Mouse (Mus musculus) heart, adult 2 months (tissue): Measurements from ENCODE around the gene Olfr1415. TPM values are rescaled to one million over a fixed set of nuclear protein-coding genes. Genes with fewer than 3 reads are reported as not detected.

Experiments used
- DNase-seq, 2 experiments: peaks; one replicate each; pipeline ENCODE4 v3.0.0; 2021
- H3K27ac ChIP-seq: fragments of 200-600 bp; 2 replicates; pipeline ENCODE4 v1.8.1; 2022
- H3K27me3 ChIP-seq: fragments of 200-500 bp; 2 replicates; pipeline ENCODE4 v1.6.1; 2012; ENCODE audit warnings: mild to moderate bottlenecking, low read length, inconsistent platforms, mixed read lengths; ENCODE audit not compliant: control insufficient read depth, insufficient read depth
- H3K36me3 ChIP-seq: fragments of 200-500 bp; 2 replicates; pipeline ENCODE4 v1.6.1; 2012; ENCODE audit warnings: low read length, inconsistent platforms; ENCODE audit not compliant: control insufficient read depth, insufficient read depth
- H3K4me1 ChIP-seq: fragments of 200-500 bp; 2 replicates; pipeline ENCODE4 v1.6.1; 2011; ENCODE audit warnings: low read length; ENCODE audit not compliant: control insufficient read depth, insufficient read depth
- H3K4me3 ChIP-seq: fragments of 200-600 bp; 2 replicates; pipeline ENCODE4 v1.8.1; 2022
- H3K79me2 ChIP-seq: fragments of 200-500 bp; replicated peaks from 2 replicates; pipeline ENCODE4 v1.6.1; 2012; ENCODE audit warnings: mild to moderate bottlenecking, inconsistent platforms, low read length, moderate library complexity, mixed read lengths; ENCODE audit not compliant: control insufficient read depth, insufficient read depth
- H3K9ac ChIP-seq: fragments of 200-500 bp; 2 replicates; pipeline ENCODE4 v1.6.1; 2012; ENCODE audit warnings: low read depth, mild to moderate bottlenecking, control low read depth, inconsistent platforms, low read length, mixed read lengths
- CTCF ChIP-seq: fragments of 200-600 bp; IDR thresholded peaks from 2 replicates; pipeline ENCODE4 v1.8.1; 2022; ENCODE audit warnings: antibody characterized with exemption, mild to moderate bottlenecking, moderate library complexity
- EP300 ChIP-seq: fragments of 200-500 bp; IDR thresholded peaks from 2 replicates; pipeline ENCODE4 v1.6.1; 2011; ENCODE audit warnings: low read depth, low read length, control low read depth; ENCODE audit not compliant: insufficient read depth
- POLR2A ChIP-seq: fragments of 200-500 bp; IDR thresholded peaks from 2 replicates; pipeline ENCODE4 v1.6.1; 2011; ENCODE audit warnings: mild to moderate bottlenecking, low read depth, low read length, control low read depth; ENCODE audit not compliant: insufficient read depth
- WGBS: fragments of 180-500 bp; shearing (Covaris S2); methylation state at CpG from one replicate; pipeline ENCODE4 v1.1.7; 2018; 5-methylcytosine and 5-hydroxymethylcytosine counted together
- intact Hi-C: fragments of 180-260 bp; cut with DNase I; formaldehyde crosslinking; loops from one replicate; pipeline ENCODE4 v1.15.1; 2025
- long read RNA-seq: library from polyadenylated mRNA; stranded (forward); transcript quantifications from one replicate; pipeline ENCODE4 v2.0.0, GENCODE M21; 2021
- polyA plus RNA-seq: library from polyadenylated mRNA; depleted of rRNA; stranded (reverse); fragments of >200 nt; gene quantifications from 2 replicates; pipeline ENCODE4 v1.2.3, GENCODE M21; 2012; rRNA removed
- total RNA-seq, 2 experiments: library from RNA; stranded (reverse); gene quantifications; 2 replicates each; pipeline ENCODE4 v1.2.3; 2021

Gene Olfr1415
- not detected for total RNA-seq
- polyA plus RNA-seq = not detected in 2 replicates
- long read RNA-seq = 0 reads

GRCm38 (mm10) chr1:92496001-92496400, at the start of gene Olfr1415:
TSS of gene Olfr1415 (minus strand) at chr1:92496101.
- no peaks in the 10 kb centered on the region for H3K4me1 ChIP-seq
- no peak within 1 kb of the TSS for H3K9ac ChIP-seq
- intact Hi-C loops = no loop called here
- no peaks in the 10 kb centered on the region for H3K36me3 ChIP-seq
- WGBS = 68% methylated on average over 2 of the region's 2 CpGs
- TF ChIP-seq EP300 = no peak
- TF ChIP-seq POLR2A = no peak
- no peak for TF ChIP-seq CTCF
- no peak within 1 kb of the TSS for H3K4me3 ChIP-seq
- H3K27me3 ChIP-seq = peaks cover 2% of the 10 kb centered on the region; the same call in 1 of the 2 replicates
- no peak for DNase-seq
- no peak within 1 kb of the TSS for H3K27ac ChIP-seq
- no peaks in the 10 kb centered on the region for H3K79me2 ChIP-seq

DNA sequence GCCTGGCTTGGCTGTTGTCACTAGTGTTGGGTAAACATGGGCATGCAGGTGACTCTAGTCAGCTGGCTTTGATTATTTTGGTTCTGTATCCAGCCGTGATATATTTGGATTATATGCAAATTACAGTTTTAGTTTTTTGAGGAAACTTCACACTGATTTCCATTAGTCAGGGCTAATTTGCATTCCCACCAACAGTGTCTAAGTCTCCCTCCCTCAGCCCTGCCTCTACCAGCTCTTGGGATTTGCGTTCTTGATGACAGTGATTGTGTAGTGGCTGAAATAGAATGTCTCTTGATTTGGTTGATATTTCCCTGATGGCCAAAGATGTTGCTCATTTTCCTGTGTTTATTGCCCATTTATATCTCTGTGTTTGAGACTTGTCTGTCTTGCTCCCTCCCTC, 43.2 kb upstream of the Olfr1415 start:
- Histone ChIP-seq H3K4me1 (no peaks in the 10 kb centered on the region), H3K9ac (no peak overlapping the region), H3K27ac (no peak overlapping the region), H3K79me2 (no peaks in the 10 kb centered on the region), H3K27me3 (no peaks in the 10 kb centered on the region), H3K36me3 (no peaks in the 10 kb centered on the region), H3K4me3 (no peak overlapping the region)
- intact Hi-C loops = no loop called here
- WGBS = 45% methylated on average over 2 of the region's 2 CpGs
- DNase-seq = no peak
- no peak for TF ChIP-seq EP300

GRCm38 (mm10) chr1:92536972-92537371, 41.1 kb upstream of the Olfr1415 start:
- 33% methylated on average over 5 of the region's 5 CpGs for WGBS
- intact Hi-C loops = no loop called here

DNA sequence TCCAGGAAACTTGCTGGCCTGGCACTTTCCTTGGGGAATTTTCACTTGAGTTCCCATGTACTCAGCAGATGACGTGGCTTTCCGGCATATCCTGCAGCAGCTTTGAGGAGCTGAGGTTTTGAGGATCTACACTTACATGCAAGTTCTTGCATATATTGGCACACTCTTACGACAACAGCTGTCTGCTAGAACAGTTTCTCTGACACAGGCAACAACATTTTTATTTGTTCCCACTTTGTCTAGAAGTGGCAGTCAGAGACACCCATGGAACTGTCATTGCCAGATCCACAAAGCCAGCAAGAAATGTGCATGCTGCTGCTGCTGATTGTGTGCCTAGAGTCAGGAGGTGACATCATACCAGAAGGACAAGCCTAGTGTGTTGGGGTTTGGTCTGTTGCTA, 27.9 kb upstream of the Olfr1415 start:
- no peak for TF ChIP-seq CTCF
- no peak for TF ChIP-seq EP300
- TF ChIP-seq POLR2A = no peak
- H3K79me2 ChIP-seq = no peaks in the 10 kb centered on the region
- no peaks in the 10 kb centered on the region for H3K4me1 ChIP-seq
- H3K27me3 ChIP-seq = 0 out of 2 replicates have a peak, but pooled peaks cover 2% of the 10 kb centered on the region
- 73% methylated on average over 3 of the region's 3 CpGs for WGBS
- no peak overlapping the region for H3K27ac ChIP-seq
- H3K4me3 ChIP-seq = no peak overlapping the region
- H3K9ac ChIP-seq = no peak overlapping the region
- intact Hi-C loops = no loop called here
- no peak for DNase-seq
- no peaks in the 10 kb centered on the region for H3K36me3 ChIP-seq

More at GRCm38 (mm10) chr1:92536972-92537371, 41.1 kb upstream of the Olfr1415 start:
- TF ChIP-seq POLR2A (no peak), EP300 (no peak), CTCF (no peak)
- DNase-seq = no peak
- Histone ChIP-seq H3K4me3 (no peak overlapping the region), H3K27me3 (no peaks in the 10 kb centered on the region), H3K36me3 (no peaks in the 10 kb centered on the region), H3K9ac (no peak overlapping the region), H3K27ac (no peak overlapping the region), H3K79me2 (no peaks in the 10 kb centered on the region), H3K4me1 (no peaks in the 10 kb centered on the region)

DNA sequence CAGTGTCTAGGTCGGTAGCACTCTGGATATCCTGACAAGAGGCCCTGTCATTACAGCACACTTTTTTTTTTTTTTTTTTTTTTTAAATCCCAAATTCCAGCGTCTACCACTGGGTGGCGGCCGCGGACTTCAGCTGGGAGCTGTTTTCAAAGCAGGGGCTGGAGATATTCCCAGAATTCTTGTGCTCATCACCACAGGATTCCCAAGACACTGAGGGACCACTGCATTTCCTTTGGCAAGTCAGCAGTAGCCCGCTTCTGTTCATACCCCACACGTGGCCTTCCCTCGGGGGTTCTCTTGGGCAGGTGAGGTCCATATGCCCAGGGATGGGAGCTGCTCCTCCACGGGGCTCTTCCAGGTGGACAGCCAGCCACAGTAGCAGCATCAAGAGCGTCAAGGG, 25.5 kb upstream of the Olfr1415 start:
- intact Hi-C loops = loop anchor here (2.0 kb wide), 1 partner anchor 89 kb away; no protein-coding TSS in a partner anchor
- Histone ChIP-seq H3K9ac (no peak overlapping the region), H3K27me3 (0 out of 2 replicates have a peak, but pooled peaks cover 2% of the 10 kb centered on the region), H3K36me3 (no peaks in the 10 kb centered on the region), H3K79me2 (no peaks in the 10 kb centered on the region), H3K4me1 (no peaks in the 10 kb centered on the region), H3K4me3 (no peak overlapping the region), H3K27ac (no peak overlapping the region)
- no peak for TF ChIP-seq POLR2A
- no peak for TF ChIP-seq EP300
- peak; percentile 66 for TF ChIP-seq CTCF
- WGBS = 15% methylated on average over 10 of the region's 10 CpGs
- DNase-seq = no peak

DNA sequence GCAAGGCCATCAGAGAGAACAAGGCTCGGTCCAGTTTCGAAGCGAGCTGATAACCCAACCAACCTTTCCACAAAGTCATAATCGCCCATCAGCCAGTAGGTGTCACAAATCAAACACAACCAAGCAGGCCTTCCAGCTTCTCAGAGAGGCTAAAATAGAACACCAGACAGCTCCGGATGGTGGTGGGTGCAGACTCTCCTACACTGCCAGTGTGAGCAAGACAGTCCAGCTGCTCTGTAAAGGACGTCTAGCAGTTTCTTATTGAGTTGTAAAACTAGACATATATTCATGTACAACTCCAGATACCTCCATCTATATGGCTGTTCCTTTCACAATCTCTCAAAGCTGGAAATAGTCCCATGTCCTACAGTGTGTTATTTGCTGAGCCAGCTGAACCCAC, 23.1 kb upstream of the Olfr1415 start:
- Histone ChIP-seq H3K27ac (no peak overlapping the region), H3K79me2 (no peaks in the 10 kb centered on the region), H3K4me3 (no peak overlapping the region), H3K4me1 (no peaks in the 10 kb centered on the region), H3K9ac (no peak overlapping the region), H3K36me3 (no peaks in the 10 kb centered on the region), H3K27me3 (no peaks in the 10 kb centered on the region)
- intact Hi-C loops = no loop called here
- no peak for TF ChIP-seq CTCF
- TF ChIP-seq POLR2A = no peak
- WGBS = 72% methylated on average over 6 of the region's 6 CpGs
- no peak for DNase-seq
